Mouse (Mus musculus): ENCODE results near the gene Pskh1.

GRCm38 (mm10) chr8:105969367-105969766, 69.1 kb downstream of the Pskh1 start:
- TF ChIP-seq CTCF (IDR thresholded peaks at IDR 0.05; ENCODE audit: extremely low read depth, insufficient read depth, low read length) (no peak), POLR2A (IDR thresholded peaks at IDR 0.05; ENCODE audit: extremely low read depth, insufficient read depth, low read length) (no peak)
